25 mouse cellular contexts compared by ENCODE assay signal in genomic region chr10:16619584-16619983, GRCm38 (mm10).
"Had no signal": no experiment of that assay in that cellular context is flagged by ENCODE, and none has a peak within 500 bp of the region (broad histone marks: within the 10 kb centered on the region; RNA-seq: fewer than 3 reads in every experiment).

No protein-coding gene starts in this region.

- H3K4me1 ChIP-seq: embryonic facial prominence, embryonic 12.5 days; embryonic facial prominence, embryonic 13.5 days; embryonic facial prominence, embryonic 15.5 days; forebrain, embryonic 12.5 days; forebrain, embryonic 13.5 days; forebrain, embryonic 15.5 days had no signal

- DNase-seq: cerebellum, adult 9-10 months; cerebellum, adult 9-11 months; cerebellum, postnatal 10 days; cerebellum, postnatal 14 days; cerebellum, postnatal 25 days; cerebellum, postnatal 36 days; embryo, embryonic 11 days; forebrain, postnatal 0 days; gastrocnemius, adult 2 months; gastrocnemius, postnatal 10 days; gastrocnemius, postnatal 14 days; gastrocnemius, postnatal 25 days; gastrocnemius, postnatal 36 days; heart, adult 11 months; heart, adult 18-20 months; heart, adult 2 months had no signal

- H3K4me2 ChIP-seq: embryonic facial prominence, embryonic 12.5 days; embryonic facial prominence, embryonic 13.5 days; embryonic facial prominence, embryonic 15.5 days; forebrain, embryonic 12.5 days; forebrain, embryonic 13.5 days; forebrain, embryonic 15.5 days had no signal

- H3K27ac ChIP-seq: embryonic facial prominence, embryonic 10.5 days; embryonic facial prominence, embryonic 12.5 days; embryonic facial prominence, embryonic 13.5 days; embryonic facial prominence, embryonic 15.5 days; forebrain, embryonic 10.5 days; forebrain, embryonic 12.5 days; forebrain, embryonic 13.5 days; forebrain, embryonic 15.5 days; gastrocnemius, adult 2 months; heart, adult 2 months had no signal

- H3K36me3 ChIP-seq: embryonic facial prominence, embryonic 10.5 days; embryonic facial prominence, embryonic 12.5 days; embryonic facial prominence, embryonic 13.5 days; embryonic facial prominence, embryonic 15.5 days; forebrain, embryonic 10.5 days; forebrain, embryonic 12.5 days; forebrain, embryonic 15.5 days had no signal

- H3K4me3 ChIP-seq: embryonic facial prominence, embryonic 10.5 days; embryonic facial prominence, embryonic 12.5 days; embryonic facial prominence, embryonic 13.5 days; embryonic facial prominence, embryonic 15.5 days; erythroblast, embryonic 14.5 days; forebrain, embryonic 10.5 days; forebrain, embryonic 12.5 days; forebrain, embryonic 13.5 days; forebrain, embryonic 15.5 days; gastrocnemius, adult 2 months; heart, adult 2 months had no signal

- H3K27me3 ChIP-seq: embryonic facial prominence, embryonic 12.5 days; embryonic facial prominence, embryonic 13.5 days; embryonic facial prominence, embryonic 15.5 days; forebrain, embryonic 12.5 days; forebrain, embryonic 13.5 days; forebrain, embryonic 15.5 days had no signal

- H3K9ac ChIP-seq: embryonic facial prominence, embryonic 12.5 days; embryonic facial prominence, embryonic 13.5 days; embryonic facial prominence, embryonic 15.5 days; forebrain, embryonic 12.5 days; forebrain, embryonic 13.5 days; forebrain, embryonic 15.5 days; forebrain, postnatal 0 days had no signal

- H3K9me3 ChIP-seq: embryonic facial prominence, embryonic 10.5 days; embryonic facial prominence, embryonic 12.5 days; embryonic facial prominence, embryonic 13.5 days; embryonic facial prominence, embryonic 15.5 days; forebrain, embryonic 10.5 days; forebrain, embryonic 12.5 days; forebrain, embryonic 13.5 days; forebrain, embryonic 15.5 days had no signal
